Mouse (Mus musculus) embryonic fibroblast, embryonic 13.5 days (primary cell): Measurements from ENCODE around the gene Plpp7.

Experiments
- CTCF ChIP-seq: IDR thresholded peaks from 2 replicates; pipeline ENCODE4 v1.5.1; 2011; ENCODE audit warnings: mild to moderate bottlenecking, control low read depth, low read length, moderate library complexity, borderline replicate concordance; ENCODE audit not compliant: insufficient read depth
- POLR2A ChIP-seq: IDR thresholded peaks from 2 replicates; pipeline ENCODE4 v1.6.1; 2011; ENCODE audit warnings: low read depth, mild to moderate bottlenecking, control low read depth, low read length, moderate library complexity

- TF ChIP-seq CTCF = no peak
- no peak for TF ChIP-seq POLR2A
These were observed 5.7 kb upstream of the Plpp7 start for GRCm38 (mm10) chr2:32089606-32090005.
